Mouse (Mus musculus) left cerebral cortex, adult 2 months (tissue): ENCODE measurements around the gene Plk5. TPM values are rescaled to one million over a fixed set of nuclear protein-coding genes. Genes with fewer than 3 reads are reported as not detected.

Source experiments
- DNase-seq, 2 experiments: peaks; one replicate each; pipeline ENCODE4 v3.0.0; 2021 to 2022; ENCODE audit warnings: low spot score in 2 of 2, mixed read lengths in 1 of 2; ENCODE audit errors: extremely low spot score in 1 of 2
- H3K27ac ChIP-seq: fragments of 200-600 bp; 2 replicates; pipeline ENCODE4 v1.8.1; 2022
- H3K4me3 ChIP-seq: fragments of 200-600 bp; 2 replicates; pipeline ENCODE4 v1.8.1; 2022
- CTCF ChIP-seq: fragments of 200-600 bp; IDR thresholded peaks from 2 replicates; pipeline ENCODE4 v1.8.1; 2022; ENCODE audit warnings: antibody characterized with exemption, mild to moderate bottlenecking, moderate library complexity
- intact Hi-C: fragments of 180-260 bp; cut with DNase I; formaldehyde crosslinking; loops from one replicate; pipeline ENCODE4 v1.15.1; 2025
- long read RNA-seq, 2 experiments: library from polyadenylated mRNA; stranded (forward); transcript quantifications; one replicate each; pipeline ENCODE4 v2.0.0; 2021; ENCODE audit warnings: borderline mapping rate in 2 of 2
- total RNA-seq, 2 experiments: library from RNA; stranded (reverse); gene quantifications; 2 replicates each; pipeline ENCODE4 v1.2.3; 2021

The Plk5 gene
- 10 to 100 TPM; 27.3 to 37.9 TPM for total RNA-seq
- long read RNA-seq, experiment 1, transcript Plk5-202 (15 exons, 2,100 nt) = major isoform, 32 of 60 reads
- long read RNA-seq, experiment 1, partial matches to known transcripts = 4 of 60 reads
- long read RNA-seq, experiment 1, other reads (novel, unspliced or antisense) = 22 of 60 reads
- long read RNA-seq, experiment 2, transcript Plk5-202 (15 exons, 2,100 nt) = major isoform, 25 of 56 reads
- long read RNA-seq, experiment 2, partial matches to known transcripts = 11 of 56 reads
- long read RNA-seq, experiment 2, other reads (novel, unspliced or antisense) = 19 of 56 reads

DNA sequence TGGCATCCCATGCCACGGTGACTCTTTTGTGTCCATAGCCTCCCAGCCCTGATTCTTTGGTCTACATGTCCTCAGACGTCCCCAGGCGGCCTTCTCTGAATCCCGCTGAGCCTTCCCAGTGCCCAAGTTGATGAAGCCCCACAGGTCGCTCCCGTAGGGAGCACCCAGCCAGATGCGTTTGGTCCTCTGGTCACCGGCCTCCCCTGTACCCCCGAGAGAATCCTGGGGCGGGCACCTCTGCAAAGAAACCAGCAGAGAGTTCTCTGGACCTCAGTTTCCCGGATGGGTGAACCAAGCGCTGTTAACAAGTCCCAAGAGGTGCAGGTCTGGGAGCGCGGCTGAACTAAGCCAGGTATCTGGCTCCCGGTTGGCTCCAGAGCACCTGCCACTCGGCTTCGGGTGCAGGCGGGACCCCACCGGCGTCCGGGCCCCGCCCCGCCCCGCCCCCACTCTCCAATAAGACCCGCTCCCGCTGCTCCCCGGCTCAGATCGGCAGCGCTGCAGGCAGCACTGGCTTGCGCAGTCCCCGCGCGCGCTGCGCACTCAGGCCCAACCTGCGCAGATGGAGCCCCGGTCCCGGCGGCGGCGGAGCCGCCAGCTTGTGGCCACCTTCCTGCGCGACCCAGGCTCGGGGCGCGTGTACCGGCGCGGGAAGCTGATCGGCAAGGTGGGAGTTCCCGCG, at the start of gene Plk5:
Plk5 (plus strand) TSS at position 459 of the 682 bp plus-strand sequence.
- Histone ChIP-seq H3K4me3 (peak within 1 kb of the TSS; percentile 50), H3K27ac (peak within 1 kb of the TSS; percentile 40)
- DNase-seq = peak in 1 of 2 experiments; percentile 49
- intact Hi-C loops = loop anchor here (2.0 kb wide), 1 partner anchor 15 kb away; no protein-coding TSS in a partner anchor
- no peak for TF ChIP-seq CTCF

DNA sequence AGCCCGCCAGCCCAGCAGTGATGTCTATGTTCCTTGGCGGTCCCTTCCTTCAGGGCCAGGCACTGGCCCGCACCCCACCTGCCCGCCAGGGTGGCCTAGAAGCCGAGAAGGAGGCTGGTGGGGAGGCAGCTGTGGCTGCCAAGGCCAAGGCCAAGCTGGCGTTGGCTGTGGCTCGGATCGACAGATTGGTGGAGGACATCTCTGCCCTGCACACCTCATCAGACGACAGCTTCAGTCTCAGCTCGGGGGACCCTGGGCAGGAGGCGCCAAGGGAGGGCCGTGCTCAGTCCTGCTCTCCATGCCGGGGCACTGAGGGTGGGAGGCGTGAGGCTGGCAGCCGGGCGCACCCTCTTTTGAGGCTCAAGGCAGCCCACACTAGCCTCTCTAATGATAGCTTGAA, 44.7 kb upstream of the Plk5 start:
- no peak for DNase-seq
- no peak for TF ChIP-seq CTCF
- H3K4me3 ChIP-seq = no peak overlapping the region
- intact Hi-C loops = no loop called here
- H3K27ac ChIP-seq = no peak overlapping the region

GRCm38 (mm10) chr10:80312586-80313504, 43.4 kb upstream of the Plk5 start:
- Histone ChIP-seq H3K27ac (no peak overlapping the region; the same call in 1 of the 2 replicates), H3K4me3 (no peak overlapping the region)
- no peak for TF ChIP-seq CTCF
- peak in 1 of 2 experiments; percentile 24 for DNase-seq
- intact Hi-C loops = no loop called here

GRCm38 (mm10) chr10:80313627-80314201, 42.5 kb upstream of the Plk5 start:
- intact Hi-C loops = no loop called here
- H3K27ac ChIP-seq = 0 out of 2 replicates have a peak overlapping the region, but pooled peaks have one; percentile 28

DNA sequence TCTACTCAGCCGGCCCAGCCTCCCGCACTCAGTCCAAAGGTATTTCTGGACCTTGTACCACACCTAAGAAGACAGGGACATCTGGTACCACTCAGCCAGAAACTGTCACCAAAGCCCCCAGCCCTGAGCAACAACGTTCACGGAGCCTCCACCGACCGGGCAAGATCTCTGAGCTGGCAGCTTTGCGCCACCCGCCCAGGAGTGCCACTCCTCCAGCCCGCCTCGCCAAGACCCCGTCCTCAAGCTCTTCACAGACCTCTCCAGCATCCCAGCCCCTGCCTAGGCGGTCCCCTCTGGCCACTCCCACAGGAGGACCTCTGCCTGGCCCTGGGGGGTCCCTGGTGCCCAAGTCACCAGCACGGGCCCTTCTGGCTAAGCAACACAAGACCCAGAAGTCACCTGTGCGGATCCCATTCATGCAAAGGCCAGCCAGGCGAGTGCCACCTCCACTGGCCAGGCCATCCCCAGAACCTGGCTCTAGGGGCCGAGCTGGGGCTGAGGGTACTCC, 41.7 kb upstream of the Plk5 start:
- no peak for DNase-seq
- Histone ChIP-seq H3K27ac (no peak overlapping the region), H3K4me3 (no peak overlapping the region)
- no peak for TF ChIP-seq CTCF
- intact Hi-C loops = no loop called here

More at GRCm38 (mm10) chr10:80313627-80314201, 42.5 kb upstream of the Plk5 start:
- peak in 1 of 2 experiments; percentile 29 for DNase-seq
- no peak overlapping the region for H3K4me3 ChIP-seq
- no peak for TF ChIP-seq CTCF

DNA sequence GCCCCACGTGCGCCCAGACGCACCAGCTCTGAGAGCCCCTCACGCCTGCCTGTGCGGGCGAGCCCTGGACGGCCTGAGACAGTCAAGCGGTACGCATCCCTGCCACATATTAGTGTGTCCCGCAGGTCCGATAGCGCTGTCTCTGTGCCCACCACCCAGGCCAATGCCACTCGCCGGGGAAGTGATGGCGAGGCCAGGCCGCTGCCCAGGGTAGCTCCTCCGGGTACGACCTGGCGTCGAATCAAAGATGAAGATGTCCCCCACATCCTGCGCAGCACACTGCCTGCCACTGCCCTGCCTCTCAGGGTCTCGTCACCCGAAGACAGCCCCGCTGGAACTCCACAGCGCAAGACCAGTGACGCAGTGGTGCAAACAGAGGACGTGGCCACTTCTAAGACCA, 40.9 kb upstream of the Plk5 start:
- intact Hi-C loops = no loop called here
- no peak overlapping the region for H3K27ac ChIP-seq
- no peak for TF ChIP-seq CTCF
- no peak for DNase-seq
- no peak overlapping the region for H3K4me3 ChIP-seq

DNA sequence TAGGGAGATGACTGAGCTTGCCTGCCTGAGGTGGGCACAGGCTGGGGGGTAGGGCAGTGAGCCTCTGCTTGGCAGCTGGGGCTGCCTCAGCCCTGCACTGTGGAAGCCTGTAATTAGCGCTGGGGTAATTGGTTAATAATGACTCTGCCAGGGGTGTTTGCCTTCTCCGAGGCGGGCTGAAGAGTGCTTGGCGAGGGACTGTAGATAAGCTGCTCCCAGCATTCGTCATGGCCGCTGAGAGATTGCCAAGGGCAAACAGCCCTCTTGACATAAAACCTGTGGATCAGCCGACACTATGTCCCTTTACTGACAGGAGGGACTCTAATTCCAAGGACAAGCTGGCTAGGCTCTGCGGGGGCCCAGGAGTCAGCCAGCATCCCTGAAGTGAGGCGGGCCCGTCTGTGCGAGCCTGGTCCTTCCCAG, 39.9 kb upstream of the Plk5 start:
- DNase-seq = no peak
- Histone ChIP-seq H3K27ac (0 out of 2 replicates have a peak overlapping the region, but pooled peaks have one; percentile 13), H3K4me3 (no peak overlapping the region)
- TF ChIP-seq CTCF = no peak
- intact Hi-C loops = no loop called here

DNA sequence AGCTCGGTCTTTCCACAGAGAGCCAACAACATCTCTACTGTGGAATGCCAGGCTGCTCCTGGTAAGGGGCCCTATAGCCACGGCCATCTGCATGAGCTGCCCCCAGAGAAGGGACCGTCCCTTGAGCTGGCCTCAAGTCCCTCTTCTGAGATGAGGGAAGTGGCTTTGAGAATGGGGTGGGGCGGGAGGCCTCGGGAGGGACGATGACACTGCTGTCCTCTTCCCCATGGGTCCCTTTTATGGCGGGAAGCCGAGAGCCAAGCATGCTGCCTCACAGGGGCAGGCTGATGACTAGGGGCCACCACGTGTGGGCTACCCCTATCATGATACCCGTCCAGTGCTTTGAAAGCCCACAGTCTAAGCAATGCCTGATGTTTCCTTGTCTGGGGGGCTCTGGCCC, 39.2 kb upstream of the Plk5 start:
- TF ChIP-seq CTCF = no peak
- intact Hi-C loops = no loop called here
- Histone ChIP-seq H3K27ac (0 out of 2 replicates have a peak overlapping the region, but pooled peaks have one; percentile 13), H3K4me3 (no peak overlapping the region)
- no peak for DNase-seq

DNA sequence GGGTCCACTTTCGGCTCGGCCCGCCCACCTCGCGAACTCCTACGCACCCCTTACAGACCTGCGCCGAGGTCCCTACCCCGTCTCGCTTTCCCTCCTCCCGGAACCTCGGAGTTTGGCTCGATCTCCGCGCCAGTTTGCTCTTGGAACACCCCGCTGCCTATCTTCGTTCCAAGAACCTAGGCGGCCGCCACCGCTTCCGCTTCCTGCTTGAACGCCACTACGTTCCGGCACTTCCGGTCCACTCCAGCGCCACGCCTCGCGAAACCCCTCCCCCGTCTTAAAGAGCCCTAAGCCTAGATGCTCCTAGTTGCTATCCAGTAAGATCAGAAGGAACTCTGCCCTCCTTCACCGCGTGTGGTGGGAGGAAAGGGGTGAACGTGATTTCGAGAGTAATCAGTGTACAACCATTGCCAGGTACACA, 35.9 kb upstream of the Plk5 start, which contains the start of gene 2310011J03Rik:
2310011J03Rik (minus strand) TSS at position 198 of the 421 bp plus-strand sequence.
- H3K27ac ChIP-seq = peak within 1 kb of the TSS; percentile 73
- TF ChIP-seq CTCF = no peak

GRCm38 (mm10) chr10:80321014-80321669, 35.1 kb upstream of the Plk5 start:
- H3K27ac ChIP-seq = no peak overlapping the region

More for the DNA sequence above, 35.9 kb upstream of the Plk5 start, which contains the start of gene 2310011J03Rik:
- peak; percentile 89 to 90 for DNase-seq
- intact Hi-C loops = no loop called here
- peak within 1 kb of the TSS; percentile 56 for H3K4me3 ChIP-seq

More at GRCm38 (mm10) chr10:80321014-80321669, 35.1 kb upstream of the Plk5 start:
- DNase-seq = no peak
- intact Hi-C loops = no loop called here
- no peak overlapping the region for H3K4me3 ChIP-seq
- TF ChIP-seq CTCF = no peak
